Mouse (Mus musculus) forebrain, embryonic 13.5 days (tissue): ENCODE data around the gene Als2. TPM values are rescaled to one million over a fixed set of nuclear protein-coding genes. Genes with fewer than 3 reads are reported as not detected.

ENCODE experiments used
- ATAC-seq: fragments of 200-750 bp; cut with Nextera tagmentation; 2 replicates; pipeline ENCODE4 v1.8.0; 2017
- H3K27ac ChIP-seq: fragments of 300-500 bp; sonication (generic); 2 replicates; pipeline ENCODE4 v1.5.1; 2015; ENCODE audit warnings: inconsistent platforms, mild to moderate bottlenecking, moderate library complexity
- H3K27me3 ChIP-seq: fragments of 300-500 bp; sonication (generic); 2 replicates; pipeline ENCODE4 v1.6.1; 2015; ENCODE audit warnings: mild to moderate bottlenecking, inconsistent platforms
- H3K36me3 ChIP-seq: fragments of 300-500 bp; sonication (generic); 2 replicates; pipeline ENCODE4 v1.6.1; 2015; ENCODE audit warnings: mild to moderate bottlenecking, inconsistent platforms; ENCODE audit not compliant: poor library complexity, severe bottlenecking
- H3K4me1 ChIP-seq: fragments of 300-500 bp; sonication (generic); 2 replicates; pipeline ENCODE4 v1.6.1; 2015; ENCODE audit warnings: inconsistent platforms
- H3K4me2 ChIP-seq: fragments of 300-500 bp; sonication (generic); 2 replicates; pipeline ENCODE4 v1.6.1; 2015; ENCODE audit warnings: inconsistent platforms, mild to moderate bottlenecking, moderate library complexity
- H3K4me3 ChIP-seq: fragments of 300-500 bp; sonication (generic); 2 replicates; pipeline ENCODE4 v1.5.1; 2015; ENCODE audit warnings: mild to moderate bottlenecking, inconsistent platforms
- H3K9ac ChIP-seq: fragments of 300-500 bp; sonication (generic); 2 replicates; pipeline ENCODE4 v1.6.1; 2015; ENCODE audit warnings: mild to moderate bottlenecking, inconsistent platforms
- H3K9me3 ChIP-seq: fragments of 300-500 bp; sonication (generic); replicated peaks from 2 replicates; pipeline ENCODE4 v1.6.1; 2016; ENCODE audit warnings: inconsistent platforms
- WGBS: fragments of 180-500 bp; shearing (Covaris S2); methylation state at CpG from one replicate; pipeline ENCODE4 v1.1.7; 2015; 5-methylcytosine and 5-hydroxymethylcytosine counted together
- polyA plus RNA-seq: library from polyadenylated mRNA; unstranded; fragments of >200 nt; fragmentation: Nextera tagmentation; extraction: Ambion mirVana; gene quantifications from 2 replicates; pipeline ENCODE4 v1.2.1, GENCODE M21; 2015

The Als2 gene
- polyA plus RNA-seq, 1 experiment from 2014 or later: 13.2 TPM

GRCm38 (mm10) chr1:59204489-59204888 is 32.5 kb downstream of the Als2 start:
- Histone ChIP-seq H3K4me3 (no peak overlapping the region), H3K9ac (no peak overlapping the region), H3K27me3 (no peaks in the 10 kb centered on the region), H3K36me3 (peaks cover 42% of the 10 kb centered on the region), H3K4me2 (no peak overlapping the region), H3K4me1 (no peaks in the 10 kb centered on the region), H3K27ac (no peak overlapping the region), H3K9me3 (no peaks in the 10 kb centered on the region)
- no peak for ATAC-seq
- WGBS: 89% methylated on average over 1 of the region's 1 CpGs

GRCm38 (mm10) chr1:59202367-59202766 is 34.7 kb downstream of the Als2 start:
- WGBS: 91% methylated on average over 10 of the region's 10 CpGs

GRCm38 (mm10) chr1:59201561-59201960 is 35.5 kb downstream of the Als2 start:
- Histone ChIP-seq H3K27me3 (no peaks in the 10 kb centered on the region), H3K36me3 (peaks cover 38% of the 10 kb centered on the region), H3K9me3 (no peaks in the 10 kb centered on the region), H3K4me2 (no peak overlapping the region), H3K9ac (no peak overlapping the region), H3K4me1 (no peaks in the 10 kb centered on the region), H3K4me3 (no peak overlapping the region), H3K27ac (no peak overlapping the region)
- ATAC-seq: no peak
- WGBS: 85% methylated on average over 1 of the region's 1 CpGs

More at GRCm38 (mm10) chr1:59202367-59202766, 34.7 kb downstream of the Als2 start:
- Histone ChIP-seq H3K4me1 (no peaks in the 10 kb centered on the region), H3K4me3 (no peak overlapping the region), H3K27me3 (no peaks in the 10 kb centered on the region), H3K36me3 (peaks cover 38% of the 10 kb centered on the region), H3K9me3 (no peaks in the 10 kb centered on the region), H3K9ac (no peak overlapping the region), H3K4me2 (no peak overlapping the region), H3K27ac (no peak overlapping the region)
- no peak for ATAC-seq

- no peak overlapping the region for H3K4me3 ChIP-seq
- no peak overlapping the region for H3K27ac ChIP-seq
- peaks cover 41% of the 10 kb centered on the region for H3K36me3 ChIP-seq
- no peaks in the 10 kb centered on the region for H3K27me3 ChIP-seq
- no peak overlapping the region for H3K9ac ChIP-seq
- no peak for ATAC-seq
- H3K4me2 ChIP-seq: no peak overlapping the region
- H3K9me3 ChIP-seq: no peaks in the 10 kb centered on the region
- WGBS: 93% methylated on average over 5 of the region's 5 CpGs
- no peaks in the 10 kb centered on the region for H3K4me1 ChIP-seq
Observed at GRCm38 (mm10) chr1:59200960-59201359, 36.1 kb downstream of the Als2 start.

GRCm38 (mm10) chr1:59194979-59195378 is 42.1 kb downstream of the Als2 start:
- ATAC-seq: no peak
- Histone ChIP-seq H3K27ac (no peak overlapping the region), H3K27me3 (no peaks in the 10 kb centered on the region), H3K4me2 (no peak overlapping the region), H3K9ac (no peak overlapping the region), H3K4me1 (no peaks in the 10 kb centered on the region), H3K4me3 (no peak overlapping the region), H3K9me3 (no peaks in the 10 kb centered on the region), H3K36me3 (peaks cover 34% of the 10 kb centered on the region)
- WGBS: 69% methylated on average over 6 of the region's 6 CpGs

- no peak for ATAC-seq
- no peaks in the 10 kb centered on the region for H3K4me1 ChIP-seq
- no peak overlapping the region for H3K27ac ChIP-seq
- no peak overlapping the region for H3K4me2 ChIP-seq
- no peak overlapping the region for H3K9ac ChIP-seq
- no peaks in the 10 kb centered on the region for H3K9me3 ChIP-seq
- no peak overlapping the region for H3K4me3 ChIP-seq
- no peaks in the 10 kb centered on the region for H3K27me3 ChIP-seq
- peaks cover 45% of the 10 kb centered on the region for H3K36me3 ChIP-seq
- WGBS: 83% methylated on average over 5 of the region's 5 CpGs
Observed at GRCm38 (mm10) chr1:59187786-59188185, 49.2 kb downstream of the Als2 start.

GRCm38 (mm10) chr1:59186317-59186716 is 50.7 kb downstream of the Als2 start:
- Histone ChIP-seq H3K9ac (no peak overlapping the region), H3K27ac (no peak overlapping the region), H3K4me2 (no peak overlapping the region), H3K4me3 (no peak overlapping the region), H3K27me3 (no peaks in the 10 kb centered on the region), H3K9me3 (no peaks in the 10 kb centered on the region), H3K4me1 (no peaks in the 10 kb centered on the region), H3K36me3 (peaks cover 45% of the 10 kb centered on the region)
- WGBS: 88% methylated on average over 10 of the region's 10 CpGs
- no peak for ATAC-seq

- no peaks in the 10 kb centered on the region for H3K4me1 ChIP-seq
- H3K4me3 ChIP-seq: no peak overlapping the region
- no peak overlapping the region for H3K27ac ChIP-seq
- H3K4me2 ChIP-seq: no peak overlapping the region
- H3K9ac ChIP-seq: no peak overlapping the region
- 92% methylated on average over 9 of the region's 9 CpGs for whole genome bisulfite sequencing
- H3K36me3 ChIP-seq: peaks cover 43% of the 10 kb centered on the region
- ATAC-seq: no peak
- no peaks in the 10 kb centered on the region for H3K9me3 ChIP-seq
- H3K27me3 ChIP-seq: no peaks in the 10 kb centered on the region
Observed at GRCm38 (mm10) chr1:59185410-59185809, 51.6 kb downstream of the Als2 start.

- H3K36me3 ChIP-seq: peaks cover 63% of the 10 kb centered on the region
- H3K4me3 ChIP-seq: no peak overlapping the region
- H3K4me1 ChIP-seq: no peaks in the 10 kb centered on the region
- H3K27ac ChIP-seq: no peak overlapping the region
- no peak overlapping the region for H3K4me2 ChIP-seq
- no peaks in the 10 kb centered on the region for H3K9me3 ChIP-seq
- WGBS: 92% methylated on average over 4 of the region's 4 CpGs
- ATAC-seq: no peak
- no peaks in the 10 kb centered on the region for H3K27me3 ChIP-seq
- no peak overlapping the region for H3K9ac ChIP-seq
Observed at GRCm38 (mm10) chr1:59183045-59183444, 54.0 kb downstream of the Als2 start.

GRCm38 (mm10) chr1:59182373-59182772 is 54.7 kb downstream of the Als2 start:
- Histone ChIP-seq H3K4me2 (no peak overlapping the region), H3K27ac (no peak overlapping the region), H3K36me3 (peaks cover 69% of the 10 kb centered on the region), H3K27me3 (no peaks in the 10 kb centered on the region), H3K4me3 (no peak overlapping the region), H3K9ac (no peak overlapping the region), H3K9me3 (no peaks in the 10 kb centered on the region), H3K4me1 (no peaks in the 10 kb centered on the region)
- no peak for ATAC-seq
- WGBS: 90% methylated on average over 2 of the region's 2 CpGs

- no peak overlapping the region for H3K27ac ChIP-seq
- no peaks in the 10 kb centered on the region for H3K27me3 ChIP-seq
- ATAC-seq: no peak
- no peak overlapping the region for H3K4me3 ChIP-seq
- 95% methylated on average over 3 of the region's 3 CpGs for WGBS
- H3K4me2 ChIP-seq: no peak overlapping the region
- H3K36me3 ChIP-seq: peaks cover 68% of the 10 kb centered on the region
- H3K4me1 ChIP-seq: no peaks in the 10 kb centered on the region
- no peak overlapping the region for H3K9ac ChIP-seq
- H3K9me3 ChIP-seq: no peaks in the 10 kb centered on the region
Observed at GRCm38 (mm10) chr1:59180003-59180402, 57.0 kb downstream of the Als2 start.

GRCm38 (mm10) chr1:59178401-59178800 is 58.6 kb downstream of the Als2 start:
- H3K27me3 ChIP-seq: no peaks in the 10 kb centered on the region
- WGBS: 91% methylated on average over 10 of the region's 10 CpGs
- ATAC-seq: no peak
- H3K4me2 ChIP-seq: no peak overlapping the region
- no peaks in the 10 kb centered on the region for H3K9me3 ChIP-seq
- no peaks in the 10 kb centered on the region for H3K4me1 ChIP-seq
- H3K27ac ChIP-seq: no peak overlapping the region
- H3K4me3 ChIP-seq: no peak overlapping the region
- peaks cover 68% of the 10 kb centered on the region for H3K36me3 ChIP-seq
- H3K9ac ChIP-seq: no peak overlapping the region

- WGBS: 86% methylated on average over 10 of the region's 10 CpGs
Observed at GRCm38 (mm10) chr1:59174514-59175373, 62.3 kb downstream of the Als2 start.

More at GRCm38 (mm10) chr1:59174514-59175373, 62.3 kb downstream of the Als2 start:
- Histone ChIP-seq H3K27me3 (no peaks in the 10 kb centered on the region), H3K4me2 (no peak overlapping the region), H3K36me3 (peaks cover 72% of the 10 kb centered on the region), H3K9me3 (no peaks in the 10 kb centered on the region), H3K27ac (no peak overlapping the region), H3K9ac (no peak overlapping the region), H3K4me3 (no peak overlapping the region), H3K4me1 (no peaks in the 10 kb centered on the region)
- ATAC-seq: no peak
